17 mouse cellular contexts compared by ENCODE assay signal in the genomic region with DNA sequence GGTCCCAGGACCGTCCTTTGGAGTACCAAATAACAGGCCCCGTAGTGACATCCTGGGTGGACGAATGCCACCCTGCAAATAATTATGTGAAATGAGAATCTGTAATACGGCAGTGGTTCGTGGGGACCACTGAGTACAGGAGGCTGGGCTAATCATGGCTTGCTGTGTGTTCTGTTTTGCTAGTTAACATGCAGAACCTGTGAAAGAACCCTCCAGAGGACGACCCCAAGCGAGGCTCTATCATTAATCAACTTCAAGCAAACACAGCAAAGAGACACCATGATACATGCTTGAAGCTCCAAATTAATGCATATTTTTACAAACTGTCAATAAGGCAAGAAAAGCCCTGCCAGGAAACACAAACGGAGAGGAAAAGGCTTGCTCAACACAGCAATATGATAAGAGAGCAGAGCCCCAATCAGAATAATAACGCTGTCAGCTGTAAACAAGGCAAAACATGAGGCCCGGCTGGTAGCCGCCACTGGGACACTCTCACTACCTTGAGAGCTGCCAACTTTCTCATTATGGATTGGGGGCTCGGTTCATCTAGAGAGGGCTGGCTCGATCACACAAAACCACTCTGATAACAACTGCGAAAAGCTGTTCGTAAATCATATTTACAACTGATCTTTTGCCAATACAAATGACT.
DNase-seq lines count a peak whose midpoint lies in the region; ATAC-seq and TF ChIP-seq lines count a peak whose summit lies in the region.
"Had no signal": no experiment of that assay in that cellular context is flagged by ENCODE, and none has a peak within 500 bp of the region (broad histone marks: within the 10 kb centered on the region; RNA-seq: fewer than 3 reads in every experiment).

No protein-coding gene starts in this region.

- H3K4me2 ChIP-seq in lung, embryonic 14.5 days, result no peak overlapping the region
- H3K4me2 ChIP-seq in CH12.LX (ENCODE audit: insufficient read depth, low read depth, poor library complexity, severe bottlenecking), result no peak overlapping the region
- H3K4me2 ChIP-seq in hindbrain, embryonic 15.5 days, result no peak overlapping the region
- H3K4me2 ChIP-seq: embryonic facial prominence, embryonic 13.5 days; limb, embryonic 15.5 days had no signal

- H3K4me3 ChIP-seq in lung, embryonic 14.5 days (ENCODE audit: low read depth, low read length), result no peak overlapping the region
- no peak overlapping the region for H3K4me3 ChIP-seq in CH12.LX (replicated peaks in 1 of 3; ENCODE audit: low read depth in 2 of 3, low read length in 2 of 3, poor library complexity in 1 of 3)
- H3K4me3 ChIP-seq in hindbrain, embryonic 15.5 days, result no peak overlapping the region
- H3K4me3 ChIP-seq: embryonic facial prominence, embryonic 13.5 days; limb, embryonic 15.5 days had no signal

- H3K27me3 ChIP-seq in lung, embryonic 14.5 days (ENCODE audit: insufficient read depth, low read length), result no peaks in the 10 kb centered on the region
- no peaks in the 10 kb centered on the region for H3K27me3 ChIP-seq in CH12.LX (replicated peaks)
- peaks cover 3% of the 10 kb centered on the region; the same call in 1 of the 2 replicates for H3K27me3 ChIP-seq in hindbrain, embryonic 15.5 days
- H3K27me3 ChIP-seq: embryonic facial prominence, embryonic 13.5 days; limb, embryonic 15.5 days had no signal

- no peak for TF ChIP-seq CTCF in lung, embryonic 14.5 days (IDR thresholded peaks at IDR 0.05; ENCODE audit: low read depth)
- no peak for TF ChIP-seq CTCF in CH12.LX (conservative IDR thresholded peaks at IDR 0.05 in 1 of 2, IDR thresholded peaks at IDR 0.05 in 1 of 2; ENCODE audit: low read depth in 2 of 2, low read length in 2 of 2)
- TF ChIP-seq CTCF in brain, embryonic 14.5 days (IDR thresholded peaks at IDR 0.05; ENCODE audit: borderline replicate concordance, extremely low read depth, insufficient read depth, insufficient read length), result no peak

- peak; percentile 30 for DNase-seq in lung, embryonic 14.5 days
- DNase-seq in lung, postnatal 36 days, result no peak
- DNase-seq in CH12.LX (ENCODE audit: extremely low read depth), result no peak
- DNase-seq in brain, embryonic 14.5 days (ENCODE audit: low read depth), result peak; percentile 64
- DNase-seq in urinary bladder, postnatal 25 days (ENCODE audit: low spot score), result no peak
- no peak for DNase-seq in embryo, embryonic 10.5 days (ENCODE audit: low spot score)
- DNase-seq: adrenal gland, adult 2 months; cerebellum, adult 8-10 months; gastrocnemius, postnatal 14 days; kidney, adult 18-20 months; lung, postnatal 14 days; right cerebral cortex, postnatal 4 days; thymus, adult 2 months had no signal

- no peak for TF ChIP-seq RAD21 in CH12.LX (IDR thresholded peaks at IDR 0.05; ENCODE audit: low read depth, low read length)

- dilution Hi-C loops in CH12.LX (cut with MboI; ENCODE audit: extremely low pct_ligation_motif_present, extremely low pct_unique_long_range_greater_than_20kb, low sequenced_read_pairs), result no loop called here

- no peak overlapping the region for H3K9ac ChIP-seq in lung, embryonic 14.5 days
- no peak overlapping the region for H3K9ac ChIP-seq in CH12.LX (ENCODE audit: insufficient read depth, low read depth)
- H3K9ac ChIP-seq in hindbrain, embryonic 15.5 days, result no peak overlapping the region
- H3K9ac ChIP-seq: embryonic facial prominence, embryonic 13.5 days; limb, embryonic 15.5 days had no signal

- no peaks in the 10 kb centered on the region for H3K79me2 ChIP-seq in CH12.LX (replicated peaks; ENCODE audit: control insufficient read depth, extremely low read depth, insufficient read depth, poor library complexity, severe bottlenecking)

- peaks cover 55% of the 10 kb centered on the region for H3K36me3 ChIP-seq in lung, embryonic 14.5 days (ENCODE audit: insufficient read depth)
- peaks cover 60 to 86% of the 10 kb centered on the region in 2 experiments for H3K36me3 ChIP-seq in CH12.LX (replicated peaks in 1 of 2; ENCODE audit: control insufficient read depth in 1 of 2, insufficient read depth in 1 of 2, low read length in 1 of 2)
- no peaks in the 10 kb centered on the region for H3K36me3 ChIP-seq in hindbrain, embryonic 15.5 days

- WGBS in lung, embryonic 14.5 days, result 74% methylated on average over 15 of the region's 15 CpGs
- 35% methylated on average over 15 of the region's 15 CpGs for WGBS in hindbrain, embryonic 15.5 days

- in situ Hi-C loops in CH12.LX (cut with MboI; ENCODE audit: low pct_ligation_motif_present, low pct_unique_long_range_greater_than_20kb, low sequenced_read_pairs), result loop anchor here (25.0 kb wide), 1 partner anchor 393 kb away; no protein-coding TSS in a partner anchor

- H3K4me1 ChIP-seq in lung, embryonic 14.5 days (ENCODE audit: insufficient read depth), result no peaks in the 10 kb centered on the region
- peaks cover 6 to 33% of the 10 kb centered on the region in 2 experiments; a peak in 3 of 4 replicates for H3K4me1 ChIP-seq in CH12.LX (ENCODE audit: control insufficient read depth in 1 of 2, insufficient read depth in 2 of 2)
- H3K4me1 ChIP-seq in hindbrain, embryonic 15.5 days (replicated peaks), result peaks cover 20% of the 10 kb centered on the region
- H3K4me1 ChIP-seq: embryonic facial prominence, embryonic 13.5 days had no signal

- 0 out of 2 replicates have a peak, but pooled peaks have one; percentile 6 for TF ChIP-seq POLR2A in CH12.LX (IDR thresholded peaks at IDR 0.05; ENCODE audit: low read depth, low read length)
- no peak for TF ChIP-seq POLR2A in brain, embryonic 14.5 days (IDR thresholded peaks at IDR 0.05; ENCODE audit: borderline replicate concordance, extremely low read depth, insufficient read depth, insufficient read length, poor library complexity, severe bottlenecking)

- TF ChIP-seq EP300 in CH12.LX (IDR thresholded peaks at IDR 0.05; ENCODE audit: low read length), result no peak

- H3K27ac ChIP-seq in lung, embryonic 14.5 days (ENCODE audit: low read depth), result no peak overlapping the region
- no peak overlapping the region for H3K27ac ChIP-seq in CH12.LX (ENCODE audit: insufficient read depth, low read depth)
- no peak overlapping the region for H3K27ac ChIP-seq in hindbrain, embryonic 15.5 days (replicated peaks)
- H3K27ac ChIP-seq: embryonic facial prominence, embryonic 13.5 days; kidney, postnatal 0 days; limb, embryonic 15.5 days had no signal

- H3K9me3 ChIP-seq in lung, embryonic 14.5 days (ENCODE audit: low read depth, low read length), result no peaks in the 10 kb centered on the region
- H3K9me3 ChIP-seq in CH12.LX (replicated peaks; ENCODE audit: low read length), result no peaks in the 10 kb centered on the region
- H3K9me3 ChIP-seq in hindbrain, embryonic 15.5 days, result no peaks in the 10 kb centered on the region
- H3K9me3 ChIP-seq: embryonic facial prominence, embryonic 13.5 days; limb, embryonic 15.5 days had no signal

- ATAC-seq in lung, embryonic 14.5 days (ENCODE audit: insufficient read depth), result no peak
- peak; percentile 66 for ATAC-seq in hindbrain, embryonic 15.5 days (ENCODE audit: low FRiP score, low read depth)

TF ChIP-seq in CH12.LX, 34 proteins besides CTCF, POLR2A, EP300 and RAD21:
- TF ChIP-seq UBTF (IDR thresholded peaks at IDR 0.05; ENCODE audit: low read depth, low read length), result no peak
- TF ChIP-seq JUN (IDR thresholded peaks at IDR 0.05; ENCODE audit: insufficient read depth, low read depth, low read length), result no peak
- no peak for TF ChIP-seq BHLHE40 (IDR thresholded peaks at IDR 0.05; ENCODE audit: low read depth, low read length)
- TF ChIP-seq MYC (IDR thresholded peaks at IDR 0.05; ENCODE audit: low read depth, low read length), result no peak
- no peak for TF ChIP-seq TCF12 (IDR thresholded peaks at IDR 0.05; ENCODE audit: low read depth, low read length)
- TF ChIP-seq IRF4 (IDR thresholded peaks at IDR 0.05; ENCODE audit: low read depth, low read length), result no peak
- TF ChIP-seq ZC3H11A (IDR thresholded peaks at IDR 0.05; ENCODE audit: low read depth, low read length), result no peak
- TF ChIP-seq JUND (conservative IDR thresholded peaks at IDR 0.05; ENCODE audit: low read depth, low read length), result no peak
- no peak for TF ChIP-seq POLR2AphosphoS2 (IDR thresholded peaks at IDR 0.05; ENCODE audit: low read depth, low read length)
- no peak for TF ChIP-seq KAT2A (IDR thresholded peaks at IDR 0.05; ENCODE audit: insufficient replicate concordance, low read length)
- TF ChIP-seq CHD1 (IDR thresholded peaks at IDR 0.05; ENCODE audit: low read depth, low read length), result no peak
- no peak for TF ChIP-seq ZNF384 (IDR thresholded peaks at IDR 0.05; ENCODE audit: low read depth, low read length)
- no peak for TF ChIP-seq MAFK (IDR thresholded peaks at IDR 0.05; ENCODE audit: insufficient replicate concordance, low read length)
- no peak for TF ChIP-seq USF1 (IDR thresholded peaks at IDR 0.05; ENCODE audit: low read depth, low read length)
- no peak for TF ChIP-seq MEF2A (IDR thresholded peaks at IDR 0.05; ENCODE audit: borderline replicate concordance, low read depth, low read length)
- TF ChIP-seq MXI1 (IDR thresholded peaks at IDR 0.05; ENCODE audit: low read depth, low read length), result no peak
- no peak for TF ChIP-seq PAX5 (IDR thresholded peaks at IDR 0.05; ENCODE audit: low read length)
- TF ChIP-seq GABPA (IDR thresholded peaks at IDR 0.05; ENCODE audit: insufficient replicate concordance, low read depth, low read length), result no peak
- no peak for TF ChIP-seq CHD2 (IDR thresholded peaks at IDR 0.05; ENCODE audit: low read length)
- TF ChIP-seq ZKSCAN1 (IDR thresholded peaks at IDR 0.05; ENCODE audit: borderline replicate concordance, low read depth, low read length), result no peak

Comparison
In these comparisons a context has a peak if more than half of its experiments do, and no peak if none do; other contexts are left out.
1. DNase-seq: peak in lung, embryonic 14.5 days (single experiment) and brain, embryonic 14.5 days (single experiment); none in lung, postnatal 36 days (single experiment), CH12.LX (single experiment), urinary bladder, postnatal 25 days (single experiment) and embryo, embryonic 10.5 days (single experiment).